Mouse (Mus musculus) heart, postnatal 0 days (tissue): Measurements from ENCODE around the gene Paqr5.

ENCODE experiments used
- CTCF ChIP-seq: IDR thresholded peaks from 2 replicates; pipeline ENCODE4 v1.5.1; 2016; ENCODE audit warnings: antibody characterized with exemption, control low read depth, low read depth
- EP300 ChIP-seq: IDR thresholded peaks from 2 replicates; pipeline ENCODE4 v1.6.1; 2016; ENCODE audit warnings: antibody characterized with exemption, low read depth

DNA sequence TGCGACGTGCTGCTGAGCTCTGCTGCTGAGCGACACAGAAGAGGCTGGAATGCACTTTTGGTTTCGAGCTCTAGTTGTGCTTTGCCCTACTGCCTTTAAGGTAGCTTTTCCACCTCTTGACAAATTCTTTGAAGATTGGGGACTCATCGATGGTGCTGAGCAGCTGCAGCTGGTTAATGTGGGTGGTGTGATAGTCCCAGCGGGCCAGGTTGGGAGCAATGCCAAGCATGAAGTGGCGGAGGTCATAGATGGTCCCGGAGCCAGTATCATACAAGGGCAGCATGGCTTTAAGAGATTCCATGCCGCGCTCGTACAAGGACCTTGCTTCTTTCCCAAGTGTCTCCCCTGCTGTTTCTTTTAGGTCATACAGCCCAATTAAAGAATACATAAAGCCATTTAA, 33.3 kb upstream of the Paqr5 start:
- no peak for TF ChIP-seq CTCF
- TF ChIP-seq EP300 = no peak
